Comparison of ENCODE assay signal across 1 mouse cellular context in genomic region chr5:136094249-136095010, GRCm38 (mm10).
TF ChIP-seq lines count a peak whose summit lies in the region.

No protein-coding gene starts in this region.

TF ChIP-seq in C2C12, 6 proteins besides CTCF, POLR2A, EP300 and RAD21:
- TF ChIP-seq USF1 (IDR thresholded peaks at IDR 0.05; ENCODE audit: low read depth): no peak
- peak; percentile 9 for TF ChIP-seq MYOD1 (IDR thresholded peaks at IDR 0.05; ENCODE audit: control insufficient read depth, insufficient read length, low read depth)
- TF ChIP-seq FOSL1 (IDR thresholded peaks at IDR 0.05; ENCODE audit: insufficient read depth, low read length, poor library complexity, severe bottlenecking): no peak
- no peak for TF ChIP-seq MYOG (IDR thresholded peaks at IDR 0.05; ENCODE audit: control insufficient read depth, extremely low read depth, insufficient read length)
- no peak for TF ChIP-seq CEBPB (IDR thresholded peaks at IDR 0.05; ENCODE audit: low read depth)
- peak; percentile 49 for TF ChIP-seq MAX (IDR thresholded peaks at IDR 0.05)
